Mouse (Mus musculus): ENCODE measurements at regions not wholly inside any gene's neighbourhood (a gene's known extent, or its start where the extent isn't known, plus 50 kb on each side); places are given as distances from the start of the nearest gene placed in this dataset.

- Histone ChIP-seq H3K4me3 (ENCODE audit: low read depth, low read length) (no peak overlapping the region), H3K4me2 (no peak overlapping the region), H3K27ac (ENCODE audit: low read depth) (no peak overlapping the region), H3K4me1 (ENCODE audit: insufficient read depth) (no peaks in the 10 kb centered on the region), H3K27me3 (ENCODE audit: insufficient read depth, low read length) (no peaks in the 10 kb centered on the region), H3K36me3 (ENCODE audit: insufficient read depth) (no peaks in the 10 kb centered on the region), H3K9ac (no peak overlapping the region), H3K9me3 (ENCODE audit: low read depth, low read length) (no peaks in the 10 kb centered on the region)
- 82% methylated on average over 4 of the region's 4 CpGs for WGBS
- ATAC-seq (ENCODE audit: insufficient read depth) = no peak
- no peak for TF ChIP-seq CTCF (IDR thresholded peaks at IDR 0.05; ENCODE audit: low read depth)
- no peak for DNase-seq
These were observed 174.1 kb upstream of the App start for GRCm38 (mm10) chr16:85347621-85348020.

- no peak for DNase-seq
- TF ChIP-seq CTCF (IDR thresholded peaks at IDR 0.05; ENCODE audit: low read depth) = no peak
- Histone ChIP-seq H3K4me2 (no peak overlapping the region), H3K27me3 (ENCODE audit: insufficient read depth, low read length) (no peaks in the 10 kb centered on the region), H3K27ac (ENCODE audit: low read depth) (no peak overlapping the region), H3K36me3 (ENCODE audit: insufficient read depth) (no peaks in the 10 kb centered on the region), H3K4me1 (ENCODE audit: insufficient read depth) (no peaks in the 10 kb centered on the region), H3K9ac (no peak overlapping the region), H3K9me3 (ENCODE audit: low read depth, low read length) (no peaks in the 10 kb centered on the region), H3K4me3 (ENCODE audit: low read depth, low read length) (no peak overlapping the region)
- 74% methylated on average over 4 of the region's 4 CpGs for WGBS
- ATAC-seq (ENCODE audit: insufficient read depth) = no peak
These were observed 163.0 kb upstream of the App start for GRCm38 (mm10) chr16:85336495-85337119.

GRCm38 (mm10) chr16:85333543-85333942 is 160.0 kb upstream of the App start:
- ATAC-seq (ENCODE audit: insufficient read depth) (peak; percentile 92), DNase-seq (peak; percentile 79)
- 37% methylated on average over 3 of the region's 3 CpGs for WGBS
- Histone ChIP-seq H3K36me3 (ENCODE audit: insufficient read depth) (no peaks in the 10 kb centered on the region), H3K9me3 (ENCODE audit: low read depth, low read length) (no peaks in the 10 kb centered on the region), H3K27me3 (ENCODE audit: insufficient read depth, low read length) (no peaks in the 10 kb centered on the region), H3K27ac (ENCODE audit: low read depth) (no peak overlapping the region), H3K4me2 (no peak overlapping the region), H3K4me1 (ENCODE audit: insufficient read depth) (no peaks in the 10 kb centered on the region), H3K4me3 (ENCODE audit: low read depth, low read length) (no peak overlapping the region), H3K9ac (no peak overlapping the region)
- no peak for TF ChIP-seq CTCF (IDR thresholded peaks at IDR 0.05; ENCODE audit: low read depth)

GRCm38 (mm10) chr16:85312018-85312417 is 138.5 kb upstream of the App start:
- no peak for DNase-seq
- no peak overlapping the region for H3K9ac ChIP-seq
- H3K4me1 ChIP-seq (ENCODE audit: insufficient read depth) = no peaks in the 10 kb centered on the region
- no peak for ATAC-seq (ENCODE audit: insufficient read depth)
- no peaks in the 10 kb centered on the region for H3K27me3 ChIP-seq (ENCODE audit: insufficient read depth, low read length)
- H3K4me2 ChIP-seq = no peak overlapping the region
- WGBS = 61% methylated on average over 8 of the region's 8 CpGs
- no peak overlapping the region for H3K27ac ChIP-seq (ENCODE audit: low read depth)
- no peaks in the 10 kb centered on the region for H3K36me3 ChIP-seq (ENCODE audit: insufficient read depth)
- H3K9me3 ChIP-seq (ENCODE audit: low read depth, low read length) = no peaks in the 10 kb centered on the region
- TF ChIP-seq CTCF (IDR thresholded peaks at IDR 0.05; ENCODE audit: low read depth) = no peak
- no peak overlapping the region for H3K4me3 ChIP-seq (ENCODE audit: low read depth, low read length)

- no peak overlapping the region for H3K4me3 ChIP-seq (ENCODE audit: low read depth, low read length)
- no peaks in the 10 kb centered on the region for H3K36me3 ChIP-seq (ENCODE audit: insufficient read depth)
- DNase-seq (no peak), ATAC-seq (ENCODE audit: insufficient read depth) (no peak; the same call in 1 of the 2 replicates)
- no peaks in the 10 kb centered on the region for H3K4me1 ChIP-seq (ENCODE audit: insufficient read depth)
- no peak overlapping the region for H3K27ac ChIP-seq (ENCODE audit: low read depth)
- no peak overlapping the region for H3K9ac ChIP-seq
- no peak for TF ChIP-seq CTCF (IDR thresholded peaks at IDR 0.05; ENCODE audit: low read depth)
- no peaks in the 10 kb centered on the region for H3K9me3 ChIP-seq (ENCODE audit: low read depth, low read length)
- 49% methylated on average over 3 of the region's 3 CpGs for WGBS
- no peaks in the 10 kb centered on the region for H3K27me3 ChIP-seq (ENCODE audit: insufficient read depth, low read length)
- no peak overlapping the region for H3K4me2 ChIP-seq
These were observed 135.9 kb upstream of the App start for GRCm38 (mm10) chr16:85309493-85309892.

- no peak for ATAC-seq (ENCODE audit: insufficient read depth)
- H3K27ac ChIP-seq (ENCODE audit: low read depth) = no peak overlapping the region
- H3K27me3 ChIP-seq (ENCODE audit: insufficient read depth, low read length) = no peaks in the 10 kb centered on the region
- no peak for DNase-seq
- no peaks in the 10 kb centered on the region for H3K36me3 ChIP-seq (ENCODE audit: insufficient read depth)
- no peak overlapping the region for H3K4me3 ChIP-seq (ENCODE audit: low read depth, low read length)
- no peak overlapping the region for H3K9ac ChIP-seq
- H3K9me3 ChIP-seq (ENCODE audit: low read depth, low read length) = no peaks in the 10 kb centered on the region
- H3K4me2 ChIP-seq = no peak overlapping the region
- no peak for TF ChIP-seq CTCF (IDR thresholded peaks at IDR 0.05; ENCODE audit: low read depth)
- 75% methylated on average over 2 of the region's 2 CpGs for WGBS
- no peaks in the 10 kb centered on the region for H3K4me1 ChIP-seq (ENCODE audit: insufficient read depth)
These were observed 134.9 kb upstream of the App start for GRCm38 (mm10) chr16:85308429-85308828.

- WGBS = 32% methylated on average over 7 of the region's 7 CpGs
- no peaks in the 10 kb centered on the region for H3K36me3 ChIP-seq (ENCODE audit: insufficient read depth)
These were observed 134.4 kb upstream of the App start for GRCm38 (mm10) chr16:85307940-85308339.

More at GRCm38 (mm10) chr16:85307940-85308339, 134.4 kb upstream of the App start:
- Histone ChIP-seq H3K27ac (ENCODE audit: low read depth) (no peak overlapping the region), H3K9me3 (ENCODE audit: low read depth, low read length) (no peaks in the 10 kb centered on the region), H3K9ac (no peak overlapping the region), H3K4me2 (no peak overlapping the region), H3K27me3 (ENCODE audit: insufficient read depth, low read length) (no peaks in the 10 kb centered on the region), H3K4me1 (ENCODE audit: insufficient read depth) (no peaks in the 10 kb centered on the region), H3K4me3 (ENCODE audit: low read depth, low read length) (no peak overlapping the region)
- DNase-seq (no peak), ATAC-seq (ENCODE audit: insufficient read depth) (peak; percentile 49; the same call in 1 of the 2 replicates)
- TF ChIP-seq CTCF (IDR thresholded peaks at IDR 0.05; ENCODE audit: low read depth) = no peak
